15 mouse cellular contexts compared by ENCODE assay signal in the genomic region with DNA sequence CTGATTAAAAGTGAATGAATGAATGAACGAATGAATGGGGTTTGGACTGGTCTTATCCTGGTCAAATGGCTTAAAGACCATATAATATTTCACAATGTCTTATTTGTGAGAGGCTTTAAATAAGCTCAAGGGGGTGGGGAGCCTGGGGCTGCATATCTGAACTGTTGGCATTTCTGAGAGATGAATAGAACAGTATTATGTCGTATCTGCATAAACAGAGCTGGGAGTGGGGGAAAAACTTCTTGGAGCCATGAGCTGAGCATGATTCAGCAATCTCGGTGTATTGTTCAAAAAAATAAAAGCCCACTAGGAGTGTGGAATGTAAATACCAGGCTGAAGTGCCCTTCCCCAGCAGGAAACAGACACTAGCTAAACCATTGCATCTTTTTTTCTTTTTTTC.
DNase-seq lines count a peak whose midpoint lies in the region; ATAC-seq lines count a peak whose summit lies in the region.
"Had no signal": no experiment of that assay in that cellular context is flagged by ENCODE, and none has a peak within 500 bp of the region (broad histone marks: within the 10 kb centered on the region; RNA-seq: fewer than 3 reads in every experiment).

No protein-coding gene starts in this region.

- no peak overlapping the region for H3K4me2 ChIP-seq in forebrain, embryonic 11.5 days (ENCODE audit: low read depth, low read length, severe bottlenecking)
- no peak overlapping the region for H3K4me2 ChIP-seq in forebrain, embryonic 16.5 days (ENCODE audit: low read length)
- no peak overlapping the region for H3K4me2 ChIP-seq in midbrain, embryonic 11.5 days
- no peak overlapping the region for H3K4me2 ChIP-seq in stomach, embryonic 16.5 days (ENCODE audit: low read depth, low read length)

- peak; percentile 75 for ATAC-seq in forebrain, embryonic 11.5 days (replicated peaks; ENCODE audit: low FRiP score)
- ATAC-seq in forebrain, embryonic 16.5 days = no peak
- ATAC-seq in midbrain, embryonic 11.5 days (ENCODE audit: low FRiP score) = peak; percentile 63; the same call in 1 of the 2 replicates
- peak; percentile 61; the same call in 1 of the 2 replicates for ATAC-seq in stomach, embryonic 16.5 days (ENCODE audit: insufficient read depth, low FRiP score)

- H3K27me3 ChIP-seq in forebrain, embryonic 11.5 days (ENCODE audit: control insufficient read depth, insufficient read depth, low read length) = no peaks in the 10 kb centered on the region
- no peaks in the 10 kb centered on the region for H3K27me3 ChIP-seq in forebrain, embryonic 16.5 days (replicated peaks; ENCODE audit: control insufficient read depth, insufficient read depth, low read length)
- no peaks in the 10 kb centered on the region for H3K27me3 ChIP-seq in midbrain, embryonic 11.5 days (ENCODE audit: control insufficient read depth, insufficient read depth, low read length)
- H3K27me3 ChIP-seq in midbrain, embryonic 10.5 days (ENCODE audit: low read depth, poor library complexity, severe bottlenecking) = no peaks in the 10 kb centered on the region
- no peaks in the 10 kb centered on the region for H3K27me3 ChIP-seq in stomach, embryonic 16.5 days (ENCODE audit: control insufficient read depth, insufficient read depth, low read length)

- H3K4me1 ChIP-seq in forebrain, embryonic 11.5 days (replicated peaks; ENCODE audit: control insufficient read depth, insufficient read depth, low read length) = no peaks in the 10 kb centered on the region; the same call in 1 of the 2 replicates
- H3K4me1 ChIP-seq in forebrain, embryonic 16.5 days (replicated peaks; ENCODE audit: control insufficient read depth, insufficient read depth, low read length) = no peaks in the 10 kb centered on the region
- H3K4me1 ChIP-seq in midbrain, embryonic 11.5 days (ENCODE audit: control insufficient read depth, insufficient read depth, low read length) = no peaks in the 10 kb centered on the region
- H3K4me1 ChIP-seq in midbrain, embryonic 10.5 days = peaks cover 13% of the 10 kb centered on the region; the same call in 1 of the 2 replicates
- no peaks in the 10 kb centered on the region; the same call in 1 of the 2 replicates for H3K4me1 ChIP-seq in stomach, embryonic 16.5 days (ENCODE audit: control insufficient read depth, insufficient read depth, low read length)
- H3K4me1 ChIP-seq: limb, embryonic 10.5 days had no signal

- no peak overlapping the region for H3K9ac ChIP-seq in forebrain, embryonic 11.5 days (ENCODE audit: low read length)
- H3K9ac ChIP-seq in forebrain, embryonic 16.5 days (replicated peaks; ENCODE audit: low read depth, low read length) = no peak overlapping the region
- H3K9ac ChIP-seq in midbrain, embryonic 11.5 days (ENCODE audit: low read length) = no peak overlapping the region
- H3K9ac ChIP-seq in stomach, embryonic 16.5 days (ENCODE audit: low read length) = no peak overlapping the region

- H3K9me3 ChIP-seq in forebrain, embryonic 11.5 days (ENCODE audit: control insufficient read depth, low read length) = no peaks in the 10 kb centered on the region
- H3K9me3 ChIP-seq in forebrain, embryonic 16.5 days (ENCODE audit: control insufficient read depth, low read length) = no peaks in the 10 kb centered on the region
- H3K9me3 ChIP-seq in midbrain, embryonic 11.5 days (ENCODE audit: control insufficient read depth, low read length) = no peaks in the 10 kb centered on the region
- H3K9me3 ChIP-seq in midbrain, embryonic 10.5 days (replicated peaks) = no peaks in the 10 kb centered on the region
- no peaks in the 10 kb centered on the region for H3K9me3 ChIP-seq in stomach, embryonic 16.5 days (replicated peaks; ENCODE audit: control insufficient read depth, low read length)
- H3K9me3 ChIP-seq: G1E; limb, embryonic 10.5 days had no signal

- DNase-seq in forebrain, embryonic 11.5 days (ENCODE audit: low spot score) = no peak
- DNase-seq in midbrain, embryonic 11.5 days (ENCODE audit: low spot score, missing footprints) = no peak
- DNase-seq in midbrain, embryonic 10.5 days (ENCODE audit: low spot score) = no peak
- peak; percentile 31 for DNase-seq in lung, postnatal 25 days (ENCODE audit: low spot score)
- no peak for DNase-seq in right cerebral cortex, adult 2 months (ENCODE audit: low spot score in 2 of 2)
- DNase-seq in gastrocnemius, postnatal 25 days = no peak
- DNase-seq: adrenal gland, adult 2 months; heart, adult 2 months; heart, postnatal 4 days; kidney, adult 9 months; thymus, postnatal 25 days had no signal

- no peaks in the 10 kb centered on the region for H3K36me3 ChIP-seq in forebrain, embryonic 11.5 days (ENCODE audit: control insufficient read depth, insufficient read depth, low read length)
- no peaks in the 10 kb centered on the region for H3K36me3 ChIP-seq in forebrain, embryonic 16.5 days (ENCODE audit: control insufficient read depth, insufficient read depth)
- H3K36me3 ChIP-seq in midbrain, embryonic 11.5 days (ENCODE audit: control insufficient read depth, insufficient read depth, low read length) = no peaks in the 10 kb centered on the region
- no peaks in the 10 kb centered on the region for H3K36me3 ChIP-seq in midbrain, embryonic 10.5 days
- H3K36me3 ChIP-seq in stomach, embryonic 16.5 days (ENCODE audit: control insufficient read depth, insufficient read depth, low read length) = no peaks in the 10 kb centered on the region
- H3K36me3 ChIP-seq: G1E; limb, embryonic 10.5 days had no signal

- H3K4me3 ChIP-seq in forebrain, embryonic 11.5 days (ENCODE audit: low read depth, low read length) = no peak overlapping the region
- no peak overlapping the region for H3K4me3 ChIP-seq in forebrain, embryonic 16.5 days (replicated peaks; ENCODE audit: low read length)
- no peak overlapping the region for H3K4me3 ChIP-seq in midbrain, embryonic 11.5 days (ENCODE audit: low read depth, low read length)
- no peak overlapping the region for H3K4me3 ChIP-seq in midbrain, embryonic 10.5 days
- no peak overlapping the region for H3K4me3 ChIP-seq in stomach, embryonic 16.5 days (replicated peaks; ENCODE audit: low read length)
- H3K4me3 ChIP-seq: heart, adult 2 months; limb, embryonic 10.5 days had no signal

- 31% methylated on average over 3 of the region's 3 CpGs for WGBS in forebrain, embryonic 11.5 days
- 17% methylated on average over 3 of the region's 3 CpGs for WGBS in forebrain, embryonic 16.5 days
- WGBS in midbrain, embryonic 11.5 days = 43% methylated on average over 3 of the region's 3 CpGs
- WGBS in midbrain, embryonic 10.5 days = 52% methylated on average over 3 of the region's 3 CpGs
- 19% methylated on average over 3 of the region's 3 CpGs for WGBS in stomach, embryonic 16.5 days

- no peak overlapping the region for H3K27ac ChIP-seq in forebrain, embryonic 11.5 days (ENCODE audit: low read depth, low read length)
- no peak overlapping the region for H3K27ac ChIP-seq in forebrain, embryonic 16.5 days (ENCODE audit: low read length)
- H3K27ac ChIP-seq in midbrain, embryonic 11.5 days (ENCODE audit: low read depth, low read length) = no peak overlapping the region
- H3K27ac ChIP-seq in midbrain, embryonic 10.5 days (replicated peaks) = no peak overlapping the region
- no peak overlapping the region for H3K27ac ChIP-seq in stomach, embryonic 16.5 days (ENCODE audit: low read length)
- H3K27ac ChIP-seq: heart, adult 2 months; limb, embryonic 10.5 days had no signal
